Mouse (Mus musculus) hindbrain, embryonic 10.5 days (tissue): ENCODE measurements around the gene Vps72. TPM values are rescaled to one million over a fixed set of nuclear protein-coding genes. Genes with fewer than 3 reads are reported as not detected.
"Not testable (repeated sequence)": the region's sequence is repeated elsewhere in the genome, so short reads cannot be mapped to it uniquely, and the experiment has no call there.

Experiments
- DNase-seq: peaks from one replicate; pipeline ENCODE4 v3.0.0-alpha.2; 2017; ENCODE audit warnings: low spot score
- H3K27ac ChIP-seq: fragments of 300-500 bp; sonication (generic); 2 replicates; pipeline ENCODE4 v1.5.1; 2016; ENCODE audit warnings: mild to moderate bottlenecking, moderate library complexity
- H3K27me3 ChIP-seq: fragments of 300-500 bp; sonication (generic); 2 replicates; pipeline ENCODE4 v1.6.1; 2016; ENCODE audit warnings: mild to moderate bottlenecking; ENCODE audit not compliant: poor library complexity, insufficient read depth, severe bottlenecking
- H3K36me3 ChIP-seq: fragments of 300-500 bp; sonication (generic); 2 replicates; pipeline ENCODE4 v1.6.1; 2016; ENCODE audit warnings: mild to moderate bottlenecking, moderate library complexity
- H3K4me1 ChIP-seq: fragments of 300-500 bp; sonication (generic); replicated peaks from 2 replicates; pipeline ENCODE4 v1.6.1; 2016; ENCODE audit warnings: mild to moderate bottlenecking
- H3K4me3 ChIP-seq: fragments of 300-500 bp; sonication (generic); 2 replicates; pipeline ENCODE4 v1.5.1; 2016; ENCODE audit warnings: mild to moderate bottlenecking, moderate library complexity
- H3K9me3 ChIP-seq: fragments of 300-500 bp; sonication (generic); 2 replicates; pipeline ENCODE4 v1.6.1; 2016; ENCODE audit warnings: mild to moderate bottlenecking, moderate library complexity
- WGBS: fragments of 180-500 bp; shearing (Covaris S2); methylation state at CpG from one replicate; pipeline ENCODE4 v1.1.7; 2016; 5-methylcytosine and 5-hydroxymethylcytosine counted together
- polyA plus RNA-seq: library from polyadenylated mRNA; unstranded; fragments of >200 nt; fragmentation: Nextera tagmentation; extraction: Ambion mirVana; gene quantifications from 2 replicates; pipeline ENCODE4 v1.2.1, GENCODE M21; 2016

Vps72 gene
- polyA plus RNA-seq: 274 and 303 TPM in 2 replicates

GRCm38 (mm10) chr3:95110911-95111726, at the start of gene Vps72:
Gene Vps72 (plus strand): TSS chr3:95111022.
- Histone ChIP-seq H3K27me3 (no peaks in the 10 kb centered on the region), H3K4me1 (peaks cover 17% of the 10 kb centered on the region), H3K4me3 (peak within 1 kb of the TSS; percentile 86)

DNA sequence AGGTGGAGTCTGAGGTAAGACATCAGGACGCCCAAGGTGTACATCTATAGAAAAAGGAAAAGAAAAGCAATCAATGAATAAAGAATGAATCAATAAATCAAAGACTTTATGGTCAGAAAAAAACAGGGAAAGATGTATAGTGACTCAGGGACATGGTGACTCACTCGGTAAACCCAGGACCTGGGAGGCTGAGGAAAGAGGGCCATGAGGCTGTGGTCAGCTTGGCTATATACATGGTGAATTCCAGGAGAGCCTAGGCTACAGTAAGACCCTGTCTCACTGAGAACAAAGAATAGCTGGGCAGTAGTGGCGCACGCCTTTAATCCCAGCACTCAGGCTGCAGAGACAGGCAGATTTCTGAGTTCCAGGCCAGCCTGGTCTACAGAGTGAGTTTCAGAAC, 47.1 kb upstream of the Vps72 start:
- DNase-seq: no peak
- Histone ChIP-seq H3K36me3 (peaks cover 99% of the 10 kb centered on the region), H3K4me3 (no peak overlapping the region), H3K9me3 (no peaks in the 10 kb centered on the region), H3K27me3 (no peaks in the 10 kb centered on the region), H3K4me1 (no peaks in the 10 kb centered on the region), H3K27ac (no peak overlapping the region)
- WGBS: 96% methylated on average over 4 of the region's 4 CpGs

More at GRCm38 (mm10) chr3:95110911-95111726, at the start of gene Vps72:
- H3K9me3 ChIP-seq: no peaks in the 10 kb centered on the region
- peaks cover 24% of the 10 kb centered on the region for H3K36me3 ChIP-seq
- H3K27ac ChIP-seq: peak within 1 kb of the TSS; percentile 97
- peak; percentile 94 for DNase-seq
- under 1% methylated on average over 54 of the region's 54 CpGs for WGBS

GRCm38 (mm10) chr3:95065553-95065952, 45.3 kb upstream of the Vps72 start:
- no peaks in the 10 kb centered on the region for H3K4me1 ChIP-seq
- peaks cover 99% of the 10 kb centered on the region for H3K36me3 ChIP-seq
- no peak for DNase-seq
- 90% methylated on average over 1 of the region's 1 CpGs for whole genome bisulfite sequencing
- H3K27me3 ChIP-seq: no peaks in the 10 kb centered on the region
- H3K9me3 ChIP-seq: no peaks in the 10 kb centered on the region
- H3K4me3 ChIP-seq: no peak overlapping the region
- no peak overlapping the region for H3K27ac ChIP-seq

GRCm38 (mm10) chr3:95066095-95066494, 44.7 kb upstream of the Vps72 start:
- no peak for DNase-seq
- no peak overlapping the region for H3K4me3 ChIP-seq
- no peaks in the 10 kb centered on the region for H3K4me1 ChIP-seq
- no peak overlapping the region for H3K27ac ChIP-seq
- 93% methylated on average over 6 of the region's 6 CpGs for WGBS
- peaks cover 99% of the 10 kb centered on the region for H3K36me3 ChIP-seq
- no peaks in the 10 kb centered on the region for H3K27me3 ChIP-seq
- no peaks in the 10 kb centered on the region for H3K9me3 ChIP-seq

DNA sequence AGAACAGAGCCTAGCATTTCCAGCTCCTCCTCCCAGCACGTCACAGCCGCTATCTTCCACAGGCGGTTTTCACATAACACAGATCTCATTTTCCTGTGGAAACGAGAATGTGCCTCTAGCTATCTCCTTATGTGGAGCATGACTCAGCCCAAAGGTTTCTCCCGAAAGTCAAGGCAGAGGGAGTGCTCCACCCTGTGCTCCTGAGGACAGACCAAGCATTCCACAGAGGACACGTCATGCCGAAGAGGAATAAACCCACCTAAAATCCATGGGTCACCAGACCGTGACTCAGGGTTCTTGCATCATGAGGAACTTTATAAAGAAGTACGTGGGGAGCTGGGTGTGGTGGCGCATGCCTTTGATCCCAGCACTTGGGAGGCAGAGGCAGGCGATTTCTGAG, 44.3 kb upstream of the Vps72 start:
- Histone ChIP-seq H3K36me3 (peaks cover 99% of the 10 kb centered on the region), H3K4me1 (no peaks in the 10 kb centered on the region), H3K27ac (no peak overlapping the region), H3K27me3 (no peaks in the 10 kb centered on the region), H3K9me3 (no peaks in the 10 kb centered on the region), H3K4me3 (no peak overlapping the region)
- DNase-seq: no peak
- WGBS: 94% methylated on average over 11 of the region's 11 CpGs

- H3K4me1 ChIP-seq: no peaks in the 10 kb centered on the region
- H3K4me3 ChIP-seq: no peak overlapping the region
- no peak overlapping the region for H3K27ac ChIP-seq
- peaks cover 97% of the 10 kb centered on the region for H3K36me3 ChIP-seq
- 93% methylated on average over 2 of the region's 2 CpGs for WGBS
- H3K27me3 ChIP-seq: no peaks in the 10 kb centered on the region
- no peak for DNase-seq
- H3K9me3 ChIP-seq: no peaks in the 10 kb centered on the region
Measured at GRCm38 (mm10) chr3:95071606-95072005, 39.2 kb upstream of the Vps72 start.

GRCm38 (mm10) chr3:95088071-95088470, 22.8 kb upstream of the Vps72 start:
- DNase-seq: no peak
- H3K36me3 ChIP-seq: peaks cover 22% of the 10 kb centered on the region; the same call in 1 of the 2 replicates
- no peaks in the 10 kb centered on the region for H3K9me3 ChIP-seq
- H3K4me3 ChIP-seq: no peak overlapping the region
- H3K27me3 ChIP-seq: no peaks in the 10 kb centered on the region
- H3K4me1 ChIP-seq: no peaks in the 10 kb centered on the region
- 100% methylated on average over 1 of the region's 1 CpGs for WGBS
- no peak overlapping the region for H3K27ac ChIP-seq

- no peak overlapping the region for H3K4me3 ChIP-seq
- H3K4me1 ChIP-seq: peaks cover 15% of the 10 kb centered on the region
- WGBS: 71% methylated on average over 2 of the region's 2 CpGs
- no peak overlapping the region for H3K27ac ChIP-seq
- no peak for DNase-seq
- no peaks in the 10 kb centered on the region for H3K27me3 ChIP-seq
- peaks cover 52% of the 10 kb centered on the region for H3K36me3 ChIP-seq
- no peaks in the 10 kb centered on the region for H3K9me3 ChIP-seq
Measured at GRCm38 (mm10) chr3:95100854-95101253, 10.0 kb upstream of the Vps72 start.

DNA sequence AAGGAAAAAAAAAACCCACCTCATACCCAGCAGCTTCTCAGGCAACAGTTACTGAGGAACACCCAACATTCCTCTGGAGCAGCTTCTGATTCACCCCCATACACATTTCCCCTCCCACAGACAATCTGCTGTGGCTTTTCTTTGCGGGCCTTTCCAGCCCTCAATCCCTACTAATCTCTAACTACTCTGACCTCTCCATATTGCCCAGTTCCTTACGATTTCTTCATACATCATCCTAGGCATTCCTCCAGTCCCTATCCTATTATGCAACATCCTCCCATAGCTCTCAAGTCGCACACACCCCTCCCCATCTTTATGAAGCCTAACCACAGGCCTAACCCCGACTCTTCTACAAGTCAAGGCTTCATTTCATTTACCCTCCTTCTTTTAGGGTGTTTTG, 5.7 kb upstream of the Vps72 start:
- Histone ChIP-seq H3K9me3 (no peaks in the 10 kb centered on the region), H3K27me3 (no peaks in the 10 kb centered on the region), H3K36me3 (peaks cover 30% of the 10 kb centered on the region), H3K4me3 (peak overlapping the region; percentile 95), H3K4me1 (peaks cover 17% of the 10 kb centered on the region), H3K27ac (no peak overlapping the region)
- 68% methylated on average over 4 of the region's 4 CpGs for WGBS
- DNase-seq: no peak

DNA sequence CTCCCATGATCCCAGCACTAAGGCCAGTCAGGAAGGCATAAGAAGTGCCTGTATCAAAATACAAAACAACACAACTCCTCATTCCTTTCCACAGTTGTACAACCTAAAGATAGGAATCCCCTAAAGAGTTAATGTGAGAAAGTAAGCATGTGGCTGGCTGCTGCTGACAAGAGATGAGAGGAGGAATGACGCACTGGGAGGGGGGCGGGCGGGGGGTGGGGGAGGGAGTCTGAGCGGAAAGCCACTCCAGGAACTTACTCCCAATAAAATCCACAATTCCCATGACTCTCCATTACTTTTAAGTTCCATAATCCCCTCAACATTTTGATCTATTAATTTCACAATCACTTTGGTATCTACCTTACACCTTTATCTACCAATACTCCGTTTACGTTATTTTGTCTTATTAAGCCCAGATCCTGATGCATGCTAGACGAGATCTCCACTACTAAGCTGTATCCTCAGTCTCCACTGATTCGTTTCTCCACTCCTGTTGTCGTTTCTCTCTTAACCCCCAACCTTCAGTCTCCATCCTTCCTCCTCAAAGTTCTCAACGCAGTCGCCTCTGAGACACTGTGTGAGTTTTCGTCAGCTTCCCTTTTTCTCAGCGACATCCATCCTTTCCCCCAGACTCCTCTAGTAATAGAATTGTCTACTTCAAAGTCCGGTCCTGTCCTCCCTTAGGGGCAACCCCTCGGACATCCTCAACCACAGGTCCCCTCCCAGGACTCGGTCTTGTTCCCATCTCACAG, 5.1 kb upstream of the Vps72 start:
- H3K27ac ChIP-seq: peak overlapping the region; percentile 95
- H3K4me1 ChIP-seq: peaks cover 17% of the 10 kb centered on the region
- H3K9me3 ChIP-seq: no peaks in the 10 kb centered on the region
- H3K36me3 ChIP-seq: peaks cover 28% of the 10 kb centered on the region
- H3K4me3 ChIP-seq: peak overlapping the region; percentile 95
- 1% methylated on average over 16 of the region's 16 CpGs for WGBS
- no peaks in the 10 kb centered on the region for H3K27me3 ChIP-seq
- no peak for DNase-seq

DNA sequence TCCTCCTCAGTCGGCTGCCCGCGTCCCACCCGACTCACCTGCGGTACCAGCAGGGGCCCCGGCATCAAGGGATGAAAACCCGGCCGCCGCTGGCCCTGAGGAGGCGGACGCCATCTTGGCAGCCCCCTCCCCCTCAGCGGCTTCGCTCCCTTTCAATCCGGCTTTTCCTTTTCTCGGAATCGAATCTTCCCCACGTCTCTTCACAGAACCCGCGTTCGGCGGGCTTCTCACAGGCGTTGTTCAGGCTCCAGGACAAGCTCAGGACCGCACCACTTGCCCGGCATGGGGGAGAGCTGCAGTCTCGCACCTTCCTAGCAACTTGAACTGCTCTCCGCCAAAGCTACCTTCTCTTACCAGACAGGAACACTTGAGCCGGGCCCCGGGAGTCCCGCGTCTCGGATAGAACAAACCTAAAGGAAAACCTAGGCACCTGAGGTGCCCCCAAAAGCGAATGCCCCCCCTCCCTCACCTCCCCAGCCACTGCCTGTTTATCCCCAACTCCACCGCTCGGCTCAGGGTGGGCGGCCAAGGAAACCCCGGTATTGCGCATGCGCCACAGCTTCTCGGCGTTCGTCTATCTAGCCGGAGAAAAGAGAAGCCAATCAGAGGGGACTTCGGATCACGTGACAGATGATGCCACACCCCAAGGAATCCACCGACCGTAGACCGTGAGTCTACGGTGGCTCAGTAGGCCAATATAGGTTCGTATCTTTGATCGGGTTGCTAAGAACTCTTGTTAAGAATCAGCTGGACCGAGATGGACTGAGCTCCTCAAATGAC, 4.3 kb upstream of the Vps72 start, which contains the start of gene Pip5k1a:
Gene Pip5k1a, minus strand, starts transcription at position 593 of the 780 bp plus-strand sequence.
- peak within 1 kb of the TSS; percentile 95 for H3K27ac ChIP-seq
- H3K36me3 ChIP-seq: peaks cover 21% of the 10 kb centered on the region
- DNase-seq: peak; percentile 98
- H3K4me3 ChIP-seq: peak within 1 kb of the TSS; percentile 95
- H3K4me1 ChIP-seq: peaks cover 16% of the 10 kb centered on the region
- H3K27me3 ChIP-seq: no peaks in the 10 kb centered on the region
- no peaks in the 10 kb centered on the region for H3K9me3 ChIP-seq
- under 1% methylated on average over 51 of the region's 51 CpGs for WGBS

GRCm38 (mm10) chr3:95107308-95107707, 3.5 kb upstream of the Vps72 start:
- H3K4me3 ChIP-seq: peak overlapping the region; percentile 95
- DNase-seq, H3K27me3 ChIP-seq, H3K9me3 ChIP-seq: not testable (repeated sequence)
- peaks cover 20% of the 10 kb centered on the region for H3K4me1 ChIP-seq
- H3K27ac ChIP-seq: peak overlapping the region; percentile 95; the same call in 1 of the 2 replicates
- peaks cover 13% of the 10 kb centered on the region for H3K36me3 ChIP-seq
